Mouse (Mus musculus): Measurements from ENCODE around the gene Acap2. TPM values are rescaled to one million over a fixed set of nuclear protein-coding genes. Genes with fewer than 3 reads are reported as not detected.

Gene Acap2
- 10 to 100 TPM; 16.9 to 17.7 TPM for total RNA-seq (2021)
- long read RNA-seq, experiment 1, partial matches to known transcripts, result 0 of 6 reads
- long read RNA-seq, experiment 1, other reads (novel, unspliced or antisense), result 3 of 6 reads
- long read RNA-seq, experiment 2, partial matches to known transcripts, result 1 of 4 reads
- long read RNA-seq, experiment 2, other reads (novel, unspliced or antisense), result 0 of 4 reads

- peak; percentile 98 for DNase-seq
- intact Hi-C loops (cut with DNase I; ENCODE audit: low total_unique reads), result no loop called here
These were observed at the start of gene Acap2 for GRCm38 (mm10) chr16:31200790-31201567. Gene Acap2 (minus strand): TSS chr16:31201245.

- intact Hi-C loops (cut with DNase I; ENCODE audit: low total_unique reads), result no loop called here
- DNase-seq, result no peak
These were observed 48.4 kb upstream of the Acap2 start for GRCm38 (mm10) chr16:31249401-31249800.

- DNase-seq, result no peak
- intact Hi-C loops (cut with DNase I; ENCODE audit: low total_unique reads), result no loop called here
These were observed 47.7 kb upstream of the Acap2 start for GRCm38 (mm10) chr16:31248717-31249116.

- DNase-seq, result no peak
- intact Hi-C loops (cut with DNase I; ENCODE audit: low total_unique reads), result no loop called here
These were observed 46.4 kb upstream of the Acap2 start for GRCm38 (mm10) chr16:31247442-31247841.

- intact Hi-C loops (cut with DNase I; ENCODE audit: low total_unique reads), result loop anchor here (5.0 kb wide), 1 partner anchor 103 kb away; no protein-coding TSS in a partner anchor
- no peak for DNase-seq
These were observed 43.0 kb upstream of the Acap2 start for GRCm38 (mm10) chr16:31244053-31244452.

- intact Hi-C loops (cut with DNase I; ENCODE audit: low total_unique reads), result loop anchor here (5.0 kb wide), 1 partner anchor 106 kb away; no protein-coding TSS in a partner anchor
- no peak for DNase-seq
These were observed 40.4 kb upstream of the Acap2 start for GRCm38 (mm10) chr16:31241433-31241832.

- DNase-seq, result no peak
- intact Hi-C loops (cut with DNase I; ENCODE audit: low total_unique reads), result loop anchor here (5.0 kb wide), 1 partner anchor 107 kb away; no protein-coding TSS in a partner anchor
These were observed 39.5 kb upstream of the Acap2 start for GRCm38 (mm10) chr16:31240569-31240968.

- DNase-seq, result no peak
These were observed 37.2 kb upstream of the Acap2 start for GRCm38 (mm10) chr16:31238281-31238680.

GRCm38 (mm10) chr16:31235457-31236310 lies 34.6 kb upstream of the Acap2 start:
- intact Hi-C loops (cut with DNase I; ENCODE audit: low total_unique reads), result no loop called here
- DNase-seq, result no peak

More at GRCm38 (mm10) chr16:31238281-31238680, 37.2 kb upstream of the Acap2 start:
- intact Hi-C loops (cut with DNase I; ENCODE audit: low total_unique reads), result no loop called here

GRCm38 (mm10) chr16:31234808-31235456 lies 33.9 kb upstream of the Acap2 start:
- DNase-seq, result no peak
- intact Hi-C loops (cut with DNase I; ENCODE audit: low total_unique reads), result no loop called here

GRCm38 (mm10) chr16:31234356-31234755 lies 33.3 kb upstream of the Acap2 start:
- intact Hi-C loops (cut with DNase I; ENCODE audit: low total_unique reads), result no loop called here
- DNase-seq, result no peak

- intact Hi-C loops (cut with DNase I; ENCODE audit: low total_unique reads), result no loop called here
These were observed 32.7 kb upstream of the Acap2 start for GRCm38 (mm10) chr16:31233541-31234339.

GRCm38 (mm10) chr16:31233167-31233498 lies 32.1 kb upstream of the Acap2 start:
- intact Hi-C loops (cut with DNase I; ENCODE audit: low total_unique reads), result no loop called here
- peak; percentile 18 for DNase-seq

More at GRCm38 (mm10) chr16:31233541-31234339, 32.7 kb upstream of the Acap2 start:
- DNase-seq, result peak; percentile 74

GRCm38 (mm10) chr16:31232491-31233166 lies 31.6 kb upstream of the Acap2 start:
- intact Hi-C loops (cut with DNase I; ENCODE audit: low total_unique reads), result no loop called here
- DNase-seq, result no peak

GRCm38 (mm10) chr16:31231591-31231990 lies 30.5 kb upstream of the Acap2 start:
- intact Hi-C loops (cut with DNase I; ENCODE audit: low total_unique reads), result no loop called here
- no peak for DNase-seq

- DNase-seq, result no peak
- intact Hi-C loops (cut with DNase I; ENCODE audit: low total_unique reads), result no loop called here
These were observed 26.7 kb upstream of the Acap2 start for GRCm38 (mm10) chr16:31227746-31228145.

- no peak for DNase-seq
- intact Hi-C loops (cut with DNase I; ENCODE audit: low total_unique reads), result no loop called here
These were observed 14.2 kb upstream of the Acap2 start for GRCm38 (mm10) chr16:31215271-31215670.

- intact Hi-C loops (cut with DNase I; ENCODE audit: low total_unique reads), result no loop called here
- DNase-seq, result no peak
These were observed 12.4 kb upstream of the Acap2 start for GRCm38 (mm10) chr16:31213463-31213862.

Measured in gastrocnemius, postnatal 14 days (tissue).